Mouse (Mus musculus) colon, adult 2 months (tissue): ENCODE results near the gene Ifna1. TPM values are rescaled to one million over a fixed set of nuclear protein-coding genes. Genes with fewer than 3 reads are reported as not detected.

Experiments
- polyA plus RNA-seq: library from polyadenylated mRNA; depleted of rRNA; stranded (reverse); fragments of >200 nt; gene quantifications from 2 replicates; pipeline ENCODE4 v1.2.3, GENCODE M21; 2012; rRNA removed

Gene Ifna1
- not detected in 2 replicates for polyA plus RNA-seq

GRCm38 (mm10) chr4:88849698-88850097, at the start of gene Ifna1:
TSS of gene Ifna1 (plus strand) at chr4:88850087.

GRCm38 (mm10) chr4:88802954-88803353, 46.9 kb upstream of the Ifna1 start, which contains the start of gene Gm13287:
TSS of gene Gm13287 (plus strand) at chr4:88803254.

GRCm38 (mm10) chr4:88805231-88805630, 44.7 kb upstream of the Ifna1 start, which contains the start of gene Gm13288:
TSS of gene Gm13288 (plus strand) at chr4:88805531.

GRCm38 (mm10) chr4:88815928-88816327, 34.0 kb upstream of the Ifna1 start, which contains the start of gene Ifna7:
TSS of gene Ifna7 (plus strand) at chr4:88816228.

GRCm38 (mm10) chr4:88819659-88820058, 30.2 kb upstream of the Ifna1 start, which contains the start of gene Ifna11:
TSS of gene Ifna11 (plus strand) at chr4:88819959.

GRCm38 (mm10) chr4:88827116-88827515, 22.8 kb upstream of the Ifna1 start, which contains the start of gene Ifna6:
TSS of gene Ifna6 (plus strand) at chr4:88827416.

GRCm38 (mm10) chr4:88835225-88835624, 14.7 kb upstream of the Ifna1 start, which contains the start of gene Ifna5:
TSS of gene Ifna5 (plus strand) at chr4:88835525.

GRCm38 (mm10) chr4:88841438-88841911, 8.4 kb upstream of the Ifna1 start, which contains the start of gene Ifna4:
TSS of gene Ifna4 (plus strand) at chr4:88841861.

GRCm38 (mm10) chr4:88880101-88880500, 30.2 kb downstream of the Ifna1 start, which contains the start of gene Ifne:
TSS of gene Ifne (minus strand) at chr4:88880201.

Other genes starting within 250 kb of the Ifna1 start
- gene Ifna12, start 246.7 kb upstream of the Ifna1 start, polyA plus RNA-seq = not detected in 2 replicates
- not detected in 2 replicates for gene C87499, start 215.7 kb upstream of the Ifna1 start, polyA plus RNA-seq
- not detected in 2 replicates for gene Ifna13, start 205.6 kb upstream of the Ifna1 start, polyA plus RNA-seq
- not detected in 2 replicates for gene Ifna16, start 173.2 kb upstream of the Ifna1 start, polyA plus RNA-seq
- not detected in 2 replicates for gene Ifna2, start 166.2 kb upstream of the Ifna1 start, polyA plus RNA-seq
- not detected in 2 replicates for gene Ifnab, start 158.7 kb upstream of the Ifna1 start, polyA plus RNA-seq
- gene Gm26566, start 128.3 kb upstream of the Ifna1 start, polyA plus RNA-seq = 0.15 and 0.44 TPM in 2 replicates
- 17.9 and 18.2 TPM in 2 replicates for gene Klhl9, start 127.6 kb upstream of the Ifna1 start, polyA plus RNA-seq
- gene Gm13271, start 95.2 kb upstream of the Ifna1 start, polyA plus RNA-seq = not detected in 2 replicates
- not detected in 2 replicates for gene Gm13283, start 90.0 kb upstream of the Ifna1 start, polyA plus RNA-seq
- not detected in 2 replicates for gene Gm13290, start 76.3 kb upstream of the Ifna1 start, polyA plus RNA-seq
- gene Gm13289, start 73.2 kb upstream of the Ifna1 start, polyA plus RNA-seq = not detected in 2 replicates
- gene Gm13272, start 70.2 kb upstream of the Ifna1 start, polyA plus RNA-seq = not detected in 2 replicates
- gene Ifnz, start 68.0 kb upstream of the Ifna1 start, polyA plus RNA-seq = not detected in 2 replicates
- not detected in 2 replicates for gene Gm13276, start 64.4 kb upstream of the Ifna1 start, polyA plus RNA-seq
- not detected in 2 replicates for gene Gm13277, start 61.5 kb upstream of the Ifna1 start, polyA plus RNA-seq
- gene Gm13278, start 58.5 kb upstream of the Ifna1 start, polyA plus RNA-seq = not detected in 2 replicates
- gene Gm13275, start 55.6 kb upstream of the Ifna1 start, polyA plus RNA-seq = not detected in 2 replicates
- gene Gm13279, start 52.7 kb upstream of the Ifna1 start, polyA plus RNA-seq = not detected in 2 replicates
- not detected in 2 replicates for gene Gm13285, start 50.4 kb upstream of the Ifna1 start, polyA plus RNA-seq
- gene Gm13287, start 46.8 kb upstream of the Ifna1 start, polyA plus RNA-seq = not detected in 2 replicates
- gene Gm13288, start 44.6 kb upstream of the Ifna1 start, polyA plus RNA-seq = not detected in 2 replicates
- not detected in 2 replicates for gene Ifna7, start 33.9 kb upstream of the Ifna1 start, polyA plus RNA-seq
- gene Ifna11, start 30.1 kb upstream of the Ifna1 start, polyA plus RNA-seq = not detected in 2 replicates
- not detected in 2 replicates for gene Ifna6, start 22.7 kb upstream of the Ifna1 start, polyA plus RNA-seq
- gene Ifna5, start 14.6 kb upstream of the Ifna1 start, polyA plus RNA-seq = not detected in 2 replicates
- gene Ifna4, start 8.2 kb upstream of the Ifna1 start, polyA plus RNA-seq = not detected in 2 replicates
- not detected in 2 replicates for gene Ifne, start 30.1 kb downstream of the Ifna1 start, polyA plus RNA-seq